13 mouse cellular contexts compared by ENCODE assay signal in genomic region chr16:78457731-78458151, GRCm38 (mm10).
DNase-seq lines count a peak whose midpoint lies in the region; ATAC-seq lines count a peak whose summit lies in the region.
"Had no signal": no experiment of that assay in that cellular context is flagged by ENCODE, and none has a peak within 500 bp of the region (broad histone marks: within the 10 kb centered on the region; RNA-seq: fewer than 3 reads in every experiment).

No protein-coding gene starts in this region.

- no peak overlapping the region for H3K27ac ChIP-seq in limb, embryonic 11.5 days (replicated peaks; ENCODE audit: low read depth, low read length)
- no peak overlapping the region for H3K27ac ChIP-seq in limb, embryonic 10.5 days
- H3K27ac ChIP-seq in forebrain, embryonic 12.5 days, result 0 out of 2 replicates have a peak overlapping the region, but pooled peaks have one; percentile 43
- H3K27ac ChIP-seq in midbrain, embryonic 16.5 days (ENCODE audit: low read length), result no peak overlapping the region
- H3K27ac ChIP-seq: layer of hippocampus, adult 2 months; lung, embryonic 15.5 days had no signal

- no peak overlapping the region for H3K4me2 ChIP-seq in limb, embryonic 11.5 days (ENCODE audit: low read depth, severe bottlenecking)
- peak overlapping the region; percentile 19; the same call in 1 of the 2 replicates for H3K4me2 ChIP-seq in forebrain, embryonic 12.5 days
- H3K4me2 ChIP-seq in midbrain, embryonic 16.5 days (ENCODE audit: low read length), result no peak overlapping the region
- H3K4me2 ChIP-seq: lung, embryonic 15.5 days had no signal

- WGBS in limb, embryonic 11.5 days, result 75% methylated on average over 8 of the region's 8 CpGs
- WGBS in limb, embryonic 10.5 days, result 84% methylated on average over 8 of the region's 8 CpGs
- WGBS in forebrain, embryonic 12.5 days, result 39% methylated on average over 8 of the region's 8 CpGs
- 56% methylated on average over 8 of the region's 8 CpGs for WGBS in midbrain, embryonic 16.5 days

- H3K36me3 ChIP-seq in limb, embryonic 11.5 days (ENCODE audit: control insufficient read depth, insufficient read depth, low read length), result no peaks in the 10 kb centered on the region
- H3K36me3 ChIP-seq in limb, embryonic 10.5 days, result no peaks in the 10 kb centered on the region
- H3K36me3 ChIP-seq in forebrain, embryonic 12.5 days (replicated peaks), result no peaks in the 10 kb centered on the region
- no peaks in the 10 kb centered on the region for H3K36me3 ChIP-seq in midbrain, embryonic 16.5 days (ENCODE audit: control insufficient read depth, insufficient read depth, low read length)
- H3K36me3 ChIP-seq: lung, embryonic 15.5 days had no signal

- no peak overlapping the region for H3K4me3 ChIP-seq in limb, embryonic 11.5 days (ENCODE audit: low read depth, low read length)
- no peak overlapping the region for H3K4me3 ChIP-seq in limb, embryonic 10.5 days
- H3K4me3 ChIP-seq in forebrain, embryonic 12.5 days (replicated peaks), result no peak overlapping the region
- no peak overlapping the region for H3K4me3 ChIP-seq in midbrain, embryonic 16.5 days (ENCODE audit: low read depth, low read length)
- H3K4me3 ChIP-seq: layer of hippocampus, adult 2 months; lung, embryonic 15.5 days had no signal

- H3K9me3 ChIP-seq in limb, embryonic 11.5 days (ENCODE audit: control insufficient read depth, low read length), result no peaks in the 10 kb centered on the region
- H3K9me3 ChIP-seq in limb, embryonic 10.5 days (replicated peaks), result no peaks in the 10 kb centered on the region
- no peaks in the 10 kb centered on the region for H3K9me3 ChIP-seq in forebrain, embryonic 12.5 days
- no peaks in the 10 kb centered on the region for H3K9me3 ChIP-seq in midbrain, embryonic 16.5 days (replicated peaks; ENCODE audit: control insufficient read depth, low read length, poor library complexity, severe bottlenecking)
- H3K9me3 ChIP-seq: lung, embryonic 15.5 days had no signal

- H3K4me1 ChIP-seq in limb, embryonic 11.5 days (ENCODE audit: control insufficient read depth, insufficient read depth, low read length), result no peaks in the 10 kb centered on the region
- H3K4me1 ChIP-seq in limb, embryonic 10.5 days, result no peaks in the 10 kb centered on the region
- H3K4me1 ChIP-seq in forebrain, embryonic 12.5 days, result peaks cover 6% of the 10 kb centered on the region
- no peaks in the 10 kb centered on the region for H3K4me1 ChIP-seq in midbrain, embryonic 16.5 days (ENCODE audit: control insufficient read depth, insufficient read depth, low read length)
- H3K4me1 ChIP-seq: lung, embryonic 15.5 days had no signal

- no peaks in the 10 kb centered on the region for H3K27me3 ChIP-seq in limb, embryonic 11.5 days (ENCODE audit: control insufficient read depth, insufficient read depth, low read length)
- H3K27me3 ChIP-seq in limb, embryonic 10.5 days (ENCODE audit: low read depth, poor library complexity, severe bottlenecking), result no peaks in the 10 kb centered on the region
- no peaks in the 10 kb centered on the region for H3K27me3 ChIP-seq in forebrain, embryonic 12.5 days
- H3K27me3 ChIP-seq in midbrain, embryonic 16.5 days (ENCODE audit: control insufficient read depth, insufficient read depth, low read depth, low read length), result no peaks in the 10 kb centered on the region
- H3K27me3 ChIP-seq: lung, embryonic 15.5 days had no signal

- no peak for ATAC-seq in limb, embryonic 11.5 days (ENCODE audit: insufficient number of reproducible peaks, low FRiP score, low TSS enrichment, low read depth)
- ATAC-seq in forebrain, embryonic 12.5 days (ENCODE audit: low FRiP score), result peak; percentile 82
- ATAC-seq in midbrain, embryonic 16.5 days, result peak; percentile 82

- DNase-seq in cerebellum, postnatal 10 days, result peak; percentile 24 to 52
- no peak for DNase-seq in cerebellum, adult 9-10 months
- DNase-seq in limb, embryonic 11.5 days (ENCODE audit: low spot score), result peak; percentile 33
- no peak for DNase-seq in limb, embryonic 10.5 days (ENCODE audit: low spot score)
- no peak for DNase-seq in adrenal gland, postnatal 4 days (ENCODE audit: low spot score in 2 of 2)
- no peak for DNase-seq in spleen, postnatal 10 days (ENCODE audit: low spot score in 2 of 2)
- DNase-seq: kidney, adult 11 months; spleen, adult 18-20 months; thymus, adult 18-20 months had no signal

- no peak overlapping the region for H3K9ac ChIP-seq in limb, embryonic 11.5 days (ENCODE audit: low read length)
- H3K9ac ChIP-seq in forebrain, embryonic 12.5 days, result no peak overlapping the region
- H3K9ac ChIP-seq in midbrain, embryonic 16.5 days (ENCODE audit: low read depth, low read length), result no peak overlapping the region
- H3K9ac ChIP-seq: lung, embryonic 15.5 days had no signal

Comparison
In these comparisons a context has a peak if more than half of its experiments do, and no peak if none do; other contexts are left out.
1. DNase-seq: peak in cerebellum, postnatal 10 days (2 of 2) and limb, embryonic 11.5 days (single experiment); none in cerebellum, adult 9-10 months (single experiment), limb, embryonic 10.5 days (single experiment), adrenal gland, postnatal 4 days (0 of 2) and spleen, postnatal 10 days (0 of 2).